Mouse (Mus musculus) lung, postnatal 14 days (tissue): ENCODE data around the gene Trmt10a.
"Not testable (repeated sequence)": the region's sequence is repeated elsewhere in the genome, so short reads cannot be mapped to it uniquely, and the experiment has no call there.

Experiments used
- DNase-seq: peaks from one replicate; pipeline ENCODE4 v3.0.0; 2021

The Trmt10a gene

DNA sequence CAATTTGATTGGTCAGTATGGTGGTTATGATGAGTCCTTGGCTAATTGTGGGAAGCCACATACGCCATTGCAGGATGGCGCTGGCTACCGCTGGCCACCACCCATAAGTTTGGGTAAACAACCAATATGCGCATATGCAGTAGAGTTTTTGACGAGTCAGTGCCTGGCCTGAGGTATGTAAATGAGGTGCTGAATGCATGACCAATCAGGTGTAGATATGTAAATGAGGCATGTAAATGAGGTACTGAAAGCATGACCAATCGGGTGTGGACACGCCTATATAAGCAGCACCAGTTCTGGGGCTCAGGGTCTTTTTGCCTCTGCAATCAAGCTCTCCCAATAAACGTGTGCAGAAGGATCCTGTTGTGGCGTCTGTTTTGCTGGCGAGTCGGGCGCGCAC is 5.1 kb upstream of the Trmt10a start:
- DNase-seq = not testable (repeated sequence)

DNA sequence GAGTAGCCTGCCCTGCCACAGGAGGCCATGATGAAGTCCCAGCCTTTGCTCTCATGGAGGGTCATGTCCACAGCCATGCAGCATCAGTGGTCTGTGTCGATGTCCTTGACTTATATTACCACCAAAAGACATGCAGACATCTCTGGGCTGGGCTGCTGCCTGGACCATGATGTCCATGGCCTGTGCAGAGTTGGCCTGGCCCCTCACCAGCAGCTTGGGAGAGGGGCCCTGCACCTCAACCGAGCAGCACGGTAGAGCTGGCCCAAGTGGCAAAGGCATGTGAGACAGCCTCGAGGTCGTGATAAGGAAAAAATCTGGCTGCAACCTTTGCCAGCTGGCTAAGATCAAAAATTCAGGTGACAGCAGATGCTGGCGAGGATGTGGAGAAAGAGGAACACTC is 3.6 kb upstream of the Trmt10a start:
- DNase-seq = no peak

DNA sequence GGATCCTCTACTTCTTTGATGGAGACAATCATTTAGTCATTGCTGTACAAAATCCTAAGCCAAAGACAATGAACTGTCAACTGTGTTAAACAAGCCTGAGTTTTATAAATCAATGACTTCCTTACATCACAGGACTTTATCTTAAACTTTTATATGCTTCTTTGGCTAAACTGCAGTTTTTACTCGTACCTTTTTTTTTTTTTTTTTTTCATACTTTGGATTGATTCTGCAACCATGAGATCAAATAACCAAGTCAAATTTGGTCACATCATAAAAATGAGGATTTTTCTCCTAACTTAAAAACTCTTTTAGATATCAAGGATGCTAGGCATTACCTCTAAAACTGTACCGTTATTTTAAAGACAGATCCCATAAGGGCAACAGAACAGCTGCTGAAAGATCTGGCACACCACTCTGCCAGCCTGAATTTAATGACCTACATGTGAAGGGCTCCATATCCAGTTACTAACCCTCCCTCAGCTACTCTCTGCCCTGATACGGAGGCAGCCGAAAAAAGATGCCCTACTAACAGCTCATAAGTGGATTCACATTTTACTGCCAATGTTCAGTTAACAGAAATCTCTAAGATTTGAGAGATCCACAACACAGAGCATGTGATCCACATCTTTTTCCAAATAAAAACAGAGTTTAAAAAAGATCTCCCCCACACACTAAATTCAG is 1.1 kb upstream of the Trmt10a start:
- DNase-seq = no peak

DNA sequence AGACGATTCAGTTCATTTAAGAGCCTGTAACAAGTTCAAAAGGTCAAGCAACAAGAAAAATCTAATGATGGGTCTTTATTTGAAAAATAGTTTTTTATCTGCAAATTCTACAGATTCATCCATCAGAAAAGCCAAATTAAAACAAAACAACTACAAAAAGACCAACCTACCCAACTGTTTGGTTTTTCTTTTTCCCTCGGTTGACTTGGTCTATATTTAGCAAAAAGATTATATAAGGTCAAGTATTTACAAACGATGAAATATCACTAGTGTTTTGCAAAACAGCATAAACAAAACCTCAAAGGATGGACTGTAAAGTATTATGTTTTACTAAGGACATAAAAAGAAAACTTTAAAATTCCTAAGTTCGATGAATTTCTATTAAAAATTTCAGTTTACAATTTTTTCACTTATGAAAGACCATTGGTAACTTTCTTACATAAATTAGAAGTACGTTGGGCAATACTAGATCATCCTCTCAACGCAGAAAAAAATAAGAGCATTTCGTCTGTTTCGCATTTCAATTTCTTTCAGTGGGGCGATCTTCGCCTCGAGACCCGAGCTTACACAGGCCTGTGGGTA is 424 bp upstream of the Trmt10a start:
- no peak for DNase-seq

DNA sequence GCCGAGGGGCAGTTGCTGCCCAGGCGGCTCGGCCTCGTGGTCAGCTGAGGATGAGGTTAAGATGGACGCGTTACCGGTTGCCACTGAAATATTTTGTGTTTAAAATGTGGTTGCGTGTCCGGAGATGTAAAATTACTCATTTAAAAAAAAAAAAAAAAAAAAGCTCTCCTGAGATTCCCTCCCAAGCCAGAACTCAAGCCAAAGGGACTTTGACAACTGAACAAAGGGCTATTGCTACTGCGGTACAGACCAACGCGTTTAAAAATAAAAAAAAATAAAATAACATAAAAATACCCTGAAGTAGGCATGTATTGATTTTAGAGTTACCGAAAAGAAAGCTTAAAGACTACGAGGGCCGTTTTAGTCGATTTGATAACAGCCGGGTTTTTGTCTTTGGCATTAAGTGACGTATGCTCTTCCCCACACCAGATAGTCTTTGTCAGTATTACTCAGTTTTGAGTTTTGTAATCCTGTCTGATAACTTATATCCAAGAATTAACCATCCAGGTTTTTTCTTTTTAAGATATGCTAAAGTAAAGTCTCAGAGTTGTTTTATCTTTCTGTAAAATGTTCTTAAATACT is 903 bp downstream of the Trmt10a start:
- no peak for DNase-seq

DNA sequence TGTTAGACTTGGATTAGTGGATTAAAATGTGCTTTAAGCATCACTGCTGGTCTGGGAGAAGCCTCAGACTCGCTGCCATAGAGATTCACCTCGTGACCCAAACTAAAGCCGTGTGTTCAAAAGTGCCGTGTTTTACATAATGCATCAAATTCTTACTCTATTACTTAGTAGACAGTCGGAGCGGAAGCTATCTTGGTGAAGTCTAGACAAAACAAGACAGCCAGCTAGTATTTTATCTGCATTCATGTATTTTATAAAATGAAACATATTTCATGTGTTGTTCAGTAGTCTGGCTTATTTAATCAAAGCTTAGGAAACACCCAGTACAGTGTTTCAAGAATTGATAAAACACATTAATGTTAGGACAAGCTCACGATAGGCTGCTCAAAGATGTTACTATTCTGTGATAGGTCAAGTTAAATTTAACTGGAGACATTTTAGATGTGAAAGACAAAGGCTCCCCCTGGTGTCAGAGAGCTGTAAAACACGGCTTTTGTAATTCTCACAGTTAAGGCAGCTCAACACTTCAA is 1.5 kb downstream of the Trmt10a start, which contains the start of gene Mttp:
Mttp (minus strand) TSS at position 327 of the 530 bp plus-strand sequence.
- peak; percentile 82 for DNase-seq

DNA sequence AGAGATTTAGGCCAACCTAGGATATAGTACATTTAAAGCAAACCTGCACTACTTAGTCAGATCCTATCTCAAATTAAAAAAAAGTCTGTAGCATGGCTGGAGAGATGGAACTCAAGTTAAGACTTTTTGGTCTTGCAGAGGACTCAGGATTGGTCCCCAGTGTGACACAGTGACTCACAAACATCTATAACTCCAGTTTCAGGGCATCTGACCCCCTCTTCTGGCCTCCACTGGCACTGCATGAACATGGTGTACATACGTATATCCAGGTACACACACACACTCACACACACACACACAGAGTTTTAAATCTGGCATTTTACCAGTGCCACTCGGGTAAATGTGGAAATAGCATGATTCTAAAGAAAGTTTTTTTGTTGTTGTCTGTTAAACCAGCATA is 5.6 kb downstream of the Trmt10a start:
- DNase-seq = no peak

DNA sequence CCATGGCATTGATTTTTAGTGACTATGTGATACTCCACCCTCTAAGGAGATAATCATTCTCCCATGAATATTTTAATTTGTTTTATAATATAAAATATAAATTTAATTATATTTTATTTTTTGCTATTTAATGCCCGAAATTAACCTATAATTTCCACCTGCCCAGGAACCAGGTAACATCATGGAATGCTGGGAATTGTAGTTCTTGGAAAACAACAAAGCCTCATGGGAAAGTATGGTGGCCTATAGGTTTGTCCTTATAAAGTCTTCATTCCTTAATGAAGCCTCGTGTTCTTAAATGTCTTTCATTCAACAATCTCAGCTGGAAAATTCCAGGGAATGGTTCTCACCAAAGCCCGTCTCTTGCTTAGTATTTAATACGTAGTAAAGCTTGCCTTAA is 11.8 kb downstream of the Trmt10a start:
- no peak for DNase-seq

DNA sequence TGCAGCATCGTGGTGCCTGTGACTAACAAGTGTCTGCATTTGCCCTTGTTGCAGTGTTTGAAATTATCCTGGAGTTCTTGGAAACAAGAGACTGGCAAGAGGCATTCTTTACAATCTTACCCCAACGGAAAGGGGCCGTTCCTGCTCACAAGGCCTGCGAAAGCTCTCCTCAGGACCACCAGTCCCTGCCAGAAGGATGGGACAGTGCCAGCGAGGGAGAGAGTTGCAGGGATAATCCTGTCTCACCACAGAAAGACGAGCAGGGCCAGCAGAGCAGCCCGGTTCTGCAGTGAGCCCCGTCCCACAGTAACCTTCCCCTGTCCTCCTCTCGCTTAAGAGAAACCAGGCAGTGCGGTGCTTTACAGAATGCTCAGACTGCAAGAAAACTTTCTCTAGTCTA is 13.4 kb downstream of the Trmt10a start:
- no peak for DNase-seq

DNA sequence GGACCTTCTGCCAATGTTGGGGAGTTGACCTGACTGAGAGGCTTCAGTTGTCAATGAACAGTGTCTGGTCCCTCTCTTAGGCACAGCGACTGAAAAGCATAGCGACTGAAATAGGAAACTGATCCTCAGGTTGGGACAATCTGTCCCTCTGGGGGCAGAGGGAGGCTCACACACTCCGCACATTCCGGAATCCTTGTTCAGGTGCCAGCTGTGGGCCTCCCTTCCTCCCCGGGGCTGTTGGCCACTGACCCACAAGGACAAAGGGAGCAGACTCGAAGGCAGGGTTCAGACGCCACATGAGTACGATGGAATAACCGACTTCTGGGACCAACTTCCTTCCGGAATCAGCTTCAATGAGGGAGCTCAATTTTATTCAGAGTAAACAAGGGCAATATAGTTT is 18.4 kb downstream of the Trmt10a start:
- DNase-seq = no peak

DNA sequence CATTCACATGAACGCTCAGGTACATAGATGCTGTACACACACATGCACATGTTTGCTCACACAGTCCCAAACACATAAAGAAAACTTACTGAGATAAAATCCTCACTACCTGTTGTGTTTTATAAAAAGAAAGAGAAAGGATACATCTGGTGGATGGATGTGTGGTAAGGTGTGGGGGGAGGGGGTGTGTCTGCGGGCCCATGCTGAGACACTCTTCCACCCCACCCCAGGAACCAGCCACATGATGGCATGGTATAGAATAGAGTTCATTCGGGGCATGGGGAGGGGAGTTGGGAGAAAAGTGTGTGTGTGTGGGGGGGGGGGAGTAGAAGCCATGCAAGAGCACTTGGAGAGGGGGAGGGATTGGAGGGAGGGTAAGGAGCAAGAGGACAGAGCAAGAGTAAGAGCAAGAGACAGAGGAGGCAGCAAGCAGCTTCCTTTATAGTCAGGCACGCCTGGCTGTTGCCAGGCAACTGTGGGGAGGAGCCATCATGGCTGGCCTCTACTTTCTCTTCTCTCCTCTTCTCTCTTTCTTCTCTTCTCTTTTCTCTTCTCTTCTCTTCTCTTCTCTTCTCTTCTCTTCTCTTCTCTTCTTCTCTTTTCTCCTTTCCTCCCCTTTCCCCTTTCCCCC is 19.4 kb downstream of the Trmt10a start:
- no peak for DNase-seq

DNA sequence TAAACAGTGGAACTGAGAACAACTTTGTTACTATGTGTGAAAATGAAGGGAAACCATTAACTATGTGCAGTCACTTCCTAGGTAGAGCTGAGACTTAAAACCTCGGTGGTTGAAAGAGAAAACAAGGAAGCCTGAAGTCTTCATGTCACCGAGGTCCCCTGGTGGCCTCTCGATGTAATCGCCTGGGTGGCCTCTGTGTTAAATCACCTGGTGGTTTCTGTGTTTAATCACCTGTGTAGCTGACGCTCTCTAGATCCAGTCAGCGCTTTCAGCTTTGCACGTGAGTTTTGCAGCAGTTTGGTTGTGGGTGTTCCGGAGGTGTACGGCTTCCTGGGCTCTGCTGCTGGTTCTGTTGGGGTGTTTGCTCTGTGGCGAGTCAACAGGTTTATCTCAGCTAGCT is 30.0 kb downstream of the Trmt10a start:
- no peak for DNase-seq

DNA sequence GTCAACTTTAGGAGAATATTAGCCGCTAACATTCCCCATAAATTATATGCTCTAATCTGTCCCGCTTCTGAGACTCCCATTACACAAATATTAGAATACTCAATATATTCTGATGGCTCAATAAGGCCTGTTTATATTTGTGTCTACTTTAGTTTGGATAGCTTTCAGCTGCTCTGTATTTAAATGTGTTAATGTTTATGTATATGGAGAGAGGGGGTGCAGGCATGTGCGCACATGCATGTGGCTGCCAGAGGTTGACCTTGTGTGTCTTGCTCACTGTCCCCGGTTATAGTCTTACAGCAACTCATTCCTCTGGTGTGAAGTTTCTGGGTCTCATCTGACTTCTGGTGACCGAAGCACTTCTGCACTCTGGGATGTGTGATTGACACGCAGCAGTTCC is 32.3 kb downstream of the Trmt10a start:
- no peak for DNase-seq

DNA sequence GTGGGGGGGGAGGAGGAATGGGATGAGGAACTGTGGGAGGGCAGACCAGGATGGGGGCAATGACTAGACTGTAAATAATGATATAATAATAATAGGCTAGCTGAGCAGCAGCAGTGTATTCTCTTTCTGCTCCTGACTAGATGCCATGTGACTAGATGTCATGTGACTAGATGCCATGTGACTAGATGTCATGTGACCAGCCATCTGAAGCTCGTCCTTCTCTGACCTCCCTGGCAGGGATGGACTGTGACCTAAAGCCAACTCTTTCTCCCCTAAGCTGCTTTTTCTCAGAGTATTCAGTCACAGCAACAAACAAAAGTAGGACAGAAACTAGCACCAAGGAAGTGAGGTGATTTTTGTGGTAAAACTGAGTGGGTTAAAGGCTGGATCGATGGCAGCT is 38.8 kb downstream of the Trmt10a start:
- no peak for DNase-seq

DNA sequence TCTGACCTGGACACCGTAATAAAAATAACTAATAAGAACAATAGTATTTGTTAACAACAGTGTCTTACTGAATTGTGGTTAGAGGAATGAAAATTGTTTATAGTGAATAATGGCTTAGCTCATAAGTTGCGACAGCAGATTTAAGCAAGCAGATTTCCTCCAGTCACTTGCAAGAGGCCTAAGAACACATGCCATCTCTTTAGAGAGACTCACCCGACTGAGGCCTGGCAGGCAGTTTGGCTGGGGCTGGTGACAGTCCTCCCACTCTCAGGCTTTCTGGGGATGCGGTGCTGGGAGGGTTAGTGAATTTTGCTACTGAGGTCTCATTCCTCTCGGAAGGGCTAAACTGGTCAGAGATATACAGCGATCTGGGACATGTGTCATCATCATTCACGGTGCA is 40.1 kb downstream of the Trmt10a start:
- no peak for DNase-seq

DNA sequence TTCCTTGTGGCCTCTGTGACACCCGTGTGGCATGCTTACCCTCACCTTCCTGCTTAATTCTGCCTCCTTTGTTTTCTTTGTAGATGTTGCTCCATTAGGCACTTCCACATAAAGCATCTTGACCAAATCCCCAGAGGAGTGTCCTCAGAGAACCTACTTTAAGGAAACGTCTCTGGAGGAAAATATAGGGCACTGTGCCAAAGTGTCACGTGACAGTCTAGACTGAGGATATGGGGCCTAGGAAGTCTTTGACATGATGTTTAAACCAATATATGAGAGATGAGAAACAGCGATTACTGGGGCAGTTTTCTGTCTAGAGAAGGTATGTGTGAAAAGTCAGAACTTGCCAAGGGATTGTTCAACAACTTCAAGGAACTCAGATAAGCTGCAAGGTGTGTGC is 42.0 kb downstream of the Trmt10a start:
- DNase-seq = peak; percentile 54

DNA sequence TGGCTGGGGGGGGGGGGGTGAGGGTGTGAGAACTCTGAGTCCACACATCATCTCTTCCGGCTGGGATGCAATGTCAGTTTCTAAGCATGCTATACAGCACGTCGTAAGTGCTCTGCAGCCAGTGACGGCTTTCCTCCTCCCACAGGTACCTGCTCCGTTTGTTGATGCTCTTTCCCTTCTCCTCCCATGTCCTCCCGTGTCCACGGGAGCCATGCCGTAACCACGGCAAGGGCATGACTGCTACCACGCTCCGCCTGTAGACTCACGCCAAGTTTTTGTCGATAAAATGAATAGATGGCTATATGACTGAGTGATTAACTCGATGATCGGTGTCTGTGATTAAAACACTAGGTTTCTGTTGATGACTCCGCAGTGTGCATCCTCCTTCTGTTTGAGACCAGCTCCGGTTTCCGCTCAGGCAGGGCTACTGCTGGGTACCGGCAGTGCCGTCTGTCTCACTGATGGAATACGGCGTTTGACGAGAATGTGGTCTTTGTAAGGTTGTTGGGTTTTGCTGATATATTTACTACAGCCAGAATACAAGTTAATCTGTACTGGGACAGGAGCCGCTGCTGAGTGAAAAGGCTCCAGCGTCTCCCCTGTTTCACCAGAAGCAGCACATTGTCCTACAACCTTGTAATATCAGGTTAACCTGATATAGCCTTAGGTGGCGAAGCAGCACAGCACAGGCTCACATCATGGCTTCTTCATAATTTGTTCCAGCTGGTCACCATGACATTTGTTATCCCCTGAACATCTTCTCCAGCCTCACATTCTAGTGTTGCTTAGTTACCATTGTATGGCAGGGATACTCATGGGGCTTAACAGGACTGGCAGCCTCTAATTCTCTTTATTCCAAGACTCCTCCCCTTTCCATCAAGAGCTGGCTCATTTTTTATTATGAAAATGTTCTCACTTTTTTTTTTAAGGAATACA is 43.0 kb downstream of the Trmt10a start:
- no peak for DNase-seq

DNA sequence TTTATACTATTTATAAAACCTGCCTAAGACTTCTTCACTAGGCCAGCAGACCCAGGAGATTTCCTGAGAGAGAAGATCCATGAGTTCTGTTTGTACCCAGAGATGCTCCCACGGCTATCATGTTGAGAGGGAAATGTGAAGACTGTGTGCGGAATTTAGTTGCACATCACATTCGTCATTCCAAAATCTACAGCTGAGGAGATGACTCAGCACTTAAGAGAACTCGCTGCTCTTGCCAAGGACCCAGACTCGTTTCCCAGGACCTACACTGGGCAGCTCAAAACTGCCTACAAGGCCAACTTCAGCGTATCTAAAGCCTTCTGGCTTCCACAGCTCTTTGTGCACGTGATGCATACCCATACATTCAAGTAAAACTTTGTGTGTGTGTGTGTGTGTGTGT is 49.0 kb downstream of the Trmt10a start:
- DNase-seq = no peak

DNA sequence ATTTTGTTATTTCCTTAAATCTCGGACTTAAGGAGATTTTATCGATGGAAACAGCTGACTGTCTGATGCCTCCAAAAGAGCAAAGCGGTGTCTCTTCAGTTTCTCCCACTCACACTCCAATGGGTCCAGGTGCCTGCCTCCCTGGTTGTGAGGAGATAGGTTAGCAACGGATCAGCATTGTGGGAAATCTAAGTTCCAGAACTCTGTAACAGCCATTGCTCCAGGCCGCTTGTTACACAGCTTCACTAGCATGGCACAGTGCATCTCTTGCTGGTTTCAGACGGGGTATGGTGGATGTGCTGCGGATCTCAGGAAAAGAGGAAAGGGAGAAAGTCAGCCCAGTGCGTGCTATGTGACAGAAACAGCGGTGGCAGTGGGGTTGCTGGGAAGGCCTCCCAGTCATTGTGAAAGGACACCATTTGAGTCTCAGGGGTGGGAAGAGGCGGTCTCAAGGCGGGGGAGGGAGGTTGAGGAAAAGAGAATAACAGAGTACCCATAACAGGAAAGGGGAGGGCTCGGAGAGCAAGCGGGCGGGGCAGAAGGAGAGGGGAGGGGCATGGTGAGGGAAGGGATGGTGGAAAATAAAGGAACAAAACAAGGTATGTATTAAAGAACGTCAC is 50.5 kb downstream of the Trmt10a start, which contains the start of gene 4930579F01Rik:
4930579F01Rik (minus strand) TSS at position 143 of the 620 bp plus-strand sequence.
- no peak for DNase-seq

DNA sequence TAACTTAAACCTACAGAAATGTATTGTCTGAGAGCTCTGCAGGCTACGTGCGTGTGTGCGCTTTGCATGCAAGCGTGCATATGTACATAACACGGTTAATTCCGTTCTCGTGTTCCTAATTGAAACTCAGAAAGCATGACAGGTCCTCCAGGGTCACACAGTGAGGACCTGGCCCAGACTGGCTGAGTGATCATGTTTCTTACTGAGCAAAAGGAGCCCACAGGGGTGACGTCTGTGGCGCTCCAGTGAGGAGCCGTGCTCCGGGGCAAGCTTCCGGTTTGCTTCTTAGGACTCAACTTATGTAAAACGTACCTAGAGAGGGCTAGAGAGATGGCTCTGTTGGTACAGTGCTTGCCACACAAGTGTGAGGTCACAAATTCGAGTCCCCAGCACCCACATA is 53.8 kb downstream of the Trmt10a start:
- DNase-seq = no peak

DNA sequence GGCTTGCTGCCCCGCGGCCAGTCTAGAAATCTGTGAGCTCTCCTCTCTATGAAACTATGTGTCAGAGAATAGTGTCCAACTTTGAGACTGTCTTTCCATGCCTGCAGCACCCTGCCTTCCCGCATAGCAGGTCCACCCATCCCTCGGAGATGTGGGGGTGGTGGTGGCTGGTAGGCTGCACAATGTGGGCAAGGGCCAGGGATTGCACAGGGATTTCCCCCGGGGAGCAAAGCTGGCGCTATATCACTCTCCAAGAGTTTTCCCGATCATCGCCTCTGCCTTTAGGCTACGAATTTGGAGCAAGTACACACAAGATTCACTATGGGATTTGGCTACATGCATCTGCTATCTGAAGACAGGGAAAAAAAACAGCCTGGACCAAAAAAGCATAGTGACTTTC is 54.3 kb downstream of the Trmt10a start:
- no peak for DNase-seq
